Mouse (Mus musculus) embryonic facial prominence, embryonic 11.5 days (tissue): ENCODE data around the gene Zp3. TPM values are rescaled to one million over a fixed set of nuclear protein-coding genes. Genes with fewer than 3 reads are reported as not detected.

Source experiments
- ATAC-seq: fragments of 200-750 bp; cut with Nextera tagmentation; replicated peaks from 2 replicates; pipeline ENCODE4 v1.8.0; 2017; ENCODE audit warnings: low read depth; ENCODE audit not compliant: insufficient number of reproducible peaks, low FRiP score, low TSS enrichment
- DNase-seq: peaks from one replicate; pipeline ENCODE4 v3.0.0-alpha.2; 2015; ENCODE audit warnings: low spot score
- H3K27ac ChIP-seq: fragments of 300-500 bp; sonication (generic); replicated peaks from 2 replicates; pipeline ENCODE4 v1.5.1; 2014; ENCODE audit warnings: mild to moderate bottlenecking, low read depth, low read length, control low read depth
- H3K27me3 ChIP-seq: fragments of 300-500 bp; sonication (generic); 2 replicates; pipeline ENCODE4 v1.6.1; 2014; ENCODE audit warnings: mild to moderate bottlenecking, low read length, moderate library complexity, mixed read lengths; ENCODE audit not compliant: control insufficient read depth, insufficient read depth
- H3K36me3 ChIP-seq: fragments of 300-500 bp; sonication (generic); replicated peaks from 2 replicates; pipeline ENCODE4 v1.6.1; 2014; ENCODE audit warnings: low read depth, mild to moderate bottlenecking, low read length, moderate library complexity, mixed read lengths; ENCODE audit not compliant: control insufficient read depth, insufficient read depth
- H3K4me1 ChIP-seq: fragments of 300-500 bp; sonication (generic); 2 replicates; pipeline ENCODE4 v1.6.1; 2014; ENCODE audit warnings: low read length, mixed read lengths; ENCODE audit not compliant: control insufficient read depth, insufficient read depth
- H3K4me2 ChIP-seq: fragments of 300-500 bp; sonication (generic); 2 replicates; pipeline ENCODE4 v1.6.1; 2014; ENCODE audit warnings: low read depth, mild to moderate bottlenecking, control low read depth, low read length, moderate library complexity
- H3K4me3 ChIP-seq: fragments of 300-500 bp; sonication (generic); 2 replicates; pipeline ENCODE4 v1.5.1; 2014; ENCODE audit warnings: low read depth, low read length, control low read depth
- H3K9ac ChIP-seq: fragments of 300-500 bp; sonication (generic); replicated peaks from 2 replicates; pipeline ENCODE4 v1.6.1; 2014; ENCODE audit warnings: mild to moderate bottlenecking, control low read depth, low read length
- H3K9me3 ChIP-seq: fragments of 300-500 bp; sonication (generic); replicated peaks from 2 replicates; pipeline ENCODE4 v1.6.1; 2016; ENCODE audit warnings: mild to moderate bottlenecking, low read length, inconsistent platforms, mixed read lengths; ENCODE audit not compliant: control insufficient read depth
- WGBS: fragments of 180-500 bp; shearing (Covaris S2); extraction: QIAGEN DNeasy Blood & Tissue Kit; methylation state at CpG from one replicate; pipeline ENCODE4 v1.1.7; 2014; 5-methylcytosine and 5-hydroxymethylcytosine counted together
- polyA plus RNA-seq: library from polyadenylated mRNA; unstranded; fragments of >200 nt; fragmentation: Nextera tagmentation; extraction: Ambion mirVana; gene quantifications from 2 replicates; pipeline ENCODE4 v1.2.1, GENCODE M21; 2014

Zp3 gene
- polyA plus RNA-seq, 1 experiment from 2014 or later = not detected

- Histone ChIP-seq H3K4me3 (peak within 1 kb of the TSS; percentile 74), H3K9ac (peak within 1 kb of the TSS; percentile 82), H3K4me2 (peak within 1 kb of the TSS; percentile 65), H3K4me1 (no peaks in the 10 kb centered on the region), H3K36me3 (peaks cover 2% of the 10 kb centered on the region; the same call in 1 of the 2 replicates), H3K27me3 (no peaks in the 10 kb centered on the region), H3K27ac (peak within 1 kb of the TSS; percentile 60; the same call in 1 of the 2 replicates), H3K9me3 (no peaks in the 10 kb centered on the region)
- WGBS = 1% methylated on average over 47 of the region's 47 CpGs
- DNase-seq = peak; percentile 96
- peak; percentile 91 for ATAC-seq
Observed at GRCm38 (mm10) chr5:135994725-135995687, 15.1 kb downstream of the Zp3 start, which contains the start of gene Dtx2. Gene Dtx2 (plus strand): TSS chr5:135994800.

GRCm38 (mm10) chr5:135996162-135996561, 16.3 kb downstream of the Zp3 start:
- no peaks in the 10 kb centered on the region for H3K9me3 ChIP-seq
- H3K36me3 ChIP-seq = peaks cover 2% of the 10 kb centered on the region; the same call in 1 of the 2 replicates
- ATAC-seq (no peak), DNase-seq (no peak)
- no peak overlapping the region for H3K4me3 ChIP-seq
- H3K9ac ChIP-seq = no peak overlapping the region
- no peak overlapping the region for H3K27ac ChIP-seq
- H3K4me1 ChIP-seq = no peaks in the 10 kb centered on the region
- WGBS = 94% methylated on average over 8 of the region's 8 CpGs
- H3K27me3 ChIP-seq = no peaks in the 10 kb centered on the region
- no peak overlapping the region; the same call in 1 of the 2 replicates for H3K4me2 ChIP-seq

DNA sequence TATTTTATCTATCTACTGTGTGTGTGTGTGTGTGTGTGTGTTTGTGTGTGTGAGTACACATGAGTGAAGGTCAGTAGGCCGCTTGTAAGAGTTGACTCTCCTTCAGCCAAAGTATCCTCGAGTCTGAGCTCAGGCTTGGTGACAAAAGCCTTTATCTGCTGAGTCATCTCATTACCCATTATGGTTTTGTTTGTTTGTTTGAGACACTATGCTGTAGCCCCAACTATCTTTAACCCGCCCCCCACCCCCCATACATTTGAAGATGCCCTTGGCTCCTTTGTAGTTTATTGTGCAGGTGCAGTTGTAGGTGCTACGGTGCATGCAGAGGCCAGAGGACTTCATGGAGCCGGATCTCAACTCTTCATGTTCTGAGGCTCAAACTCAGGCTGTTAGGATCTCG, 21.3 kb downstream of the Zp3 start:
- H3K36me3 ChIP-seq = peaks cover 2% of the 10 kb centered on the region; the same call in 1 of the 2 replicates
- no peaks in the 10 kb centered on the region for H3K27me3 ChIP-seq
- no peaks in the 10 kb centered on the region for H3K9me3 ChIP-seq
- no peak for ATAC-seq
- WGBS = 90% methylated on average over 6 of the region's 6 CpGs
- H3K27ac ChIP-seq = no peak overlapping the region
- no peak overlapping the region for H3K9ac ChIP-seq
- DNase-seq = no peak
- no peak overlapping the region for H3K4me2 ChIP-seq
- no peak overlapping the region for H3K4me3 ChIP-seq
- H3K4me1 ChIP-seq = no peaks in the 10 kb centered on the region

GRCm38 (mm10) chr5:136002325-136002724, 22.4 kb downstream of the Zp3 start:
- Histone ChIP-seq H3K36me3 (peaks cover 2% of the 10 kb centered on the region; the same call in 1 of the 2 replicates), H3K4me1 (no peaks in the 10 kb centered on the region), H3K4me2 (no peak overlapping the region), H3K27me3 (no peaks in the 10 kb centered on the region), H3K9me3 (no peaks in the 10 kb centered on the region), H3K4me3 (no peak overlapping the region), H3K9ac (no peak overlapping the region), H3K27ac (no peak overlapping the region)
- DNase-seq = peak; percentile 6
- no peak for ATAC-seq
- 63% methylated on average over 2 of the region's 2 CpGs for WGBS

GRCm38 (mm10) chr5:136002751-136003151, 22.9 kb downstream of the Zp3 start:
- Histone ChIP-seq H3K27ac (no peak overlapping the region), H3K4me3 (no peak overlapping the region), H3K27me3 (no peaks in the 10 kb centered on the region), H3K9ac (no peak overlapping the region), H3K9me3 (no peaks in the 10 kb centered on the region), H3K4me2 (no peak overlapping the region), H3K4me1 (no peaks in the 10 kb centered on the region), H3K36me3 (peaks cover 2% of the 10 kb centered on the region; the same call in 1 of the 2 replicates)
- ATAC-seq (no peak), DNase-seq (no peak)
- WGBS = 20% methylated on average over 3 of the region's 3 CpGs

DNA sequence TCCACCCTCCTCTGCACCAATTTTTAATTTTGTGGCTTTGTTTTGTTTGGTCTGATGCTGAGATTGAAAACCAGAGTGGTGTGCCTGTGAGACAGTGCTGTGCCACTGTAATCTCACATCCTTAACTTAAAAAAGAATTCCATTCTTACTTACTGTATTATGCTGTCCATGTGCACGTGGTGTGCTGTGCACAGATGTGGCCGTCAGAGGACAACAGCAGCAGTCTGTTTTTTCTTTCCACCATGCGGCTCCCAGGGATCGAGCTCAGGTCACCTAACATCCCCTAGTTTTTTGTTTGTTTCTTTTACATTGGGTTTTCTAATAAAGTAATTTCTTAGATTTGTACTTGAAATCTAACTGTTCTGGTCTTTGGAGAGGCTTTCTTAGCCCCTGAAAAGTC, 24.6 kb downstream of the Zp3 start:
- H3K4me1 ChIP-seq = no peaks in the 10 kb centered on the region
- H3K36me3 ChIP-seq = no peaks in the 10 kb centered on the region
- H3K27ac ChIP-seq = no peak overlapping the region
- H3K9ac ChIP-seq = no peak overlapping the region
- DNase-seq = no peak
- no peaks in the 10 kb centered on the region for H3K27me3 ChIP-seq
- ATAC-seq = no peak
- WGBS = 77% methylated on average over 4 of the region's 4 CpGs
- H3K4me3 ChIP-seq = no peak overlapping the region
- H3K9me3 ChIP-seq = no peaks in the 10 kb centered on the region
- H3K4me2 ChIP-seq = no peak overlapping the region

DNA sequence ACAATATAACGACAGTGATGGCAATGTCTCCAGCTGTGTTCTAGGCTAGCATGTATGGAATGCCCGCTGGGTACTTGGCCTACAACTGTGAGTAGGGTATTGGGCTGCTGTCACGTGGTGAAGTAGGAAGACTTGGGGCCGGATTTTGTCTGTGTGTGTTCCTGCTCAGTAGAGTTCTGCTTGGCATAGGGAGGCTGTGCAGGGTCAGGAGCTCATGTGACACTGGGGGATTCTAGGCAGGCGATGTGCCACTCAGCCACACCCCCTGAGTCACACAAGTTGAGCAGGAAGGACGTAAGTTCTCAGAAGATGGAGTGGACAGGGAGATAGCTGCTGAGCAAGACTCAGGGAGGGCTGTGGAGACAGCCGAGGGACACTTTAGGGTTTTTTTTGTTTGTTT, 27.8 kb downstream of the Zp3 start:
- 74% methylated on average over 7 of the region's 7 CpGs for WGBS

DNA sequence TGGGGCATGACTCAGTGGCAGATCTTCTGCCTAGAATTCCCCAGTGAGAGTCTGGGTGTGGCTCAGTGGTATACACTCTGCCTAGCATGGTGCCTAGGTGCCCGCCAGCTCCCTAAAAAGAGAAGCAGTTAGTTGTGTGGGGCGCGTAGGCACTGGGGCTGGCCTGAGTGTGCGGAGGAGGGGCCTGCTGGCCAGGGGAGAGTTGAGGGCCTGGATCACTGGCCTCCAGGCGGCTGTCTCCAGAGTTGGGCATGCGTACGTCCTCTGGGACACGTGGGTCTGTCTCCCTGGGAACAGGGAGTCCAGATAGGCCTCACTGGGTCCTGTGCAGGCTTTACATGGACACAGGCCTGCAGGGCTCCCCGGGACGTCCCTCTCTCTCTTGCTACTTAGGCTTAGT, 35.0 kb downstream of the Zp3 start:
- Histone ChIP-seq H3K9me3 (no peaks in the 10 kb centered on the region), H3K27me3 (no peaks in the 10 kb centered on the region)

More for the DNA sequence above, 27.8 kb downstream of the Zp3 start:
- Histone ChIP-seq H3K27me3 (no peaks in the 10 kb centered on the region), H3K9ac (no peak overlapping the region), H3K36me3 (peaks cover 3% of the 10 kb centered on the region; the same call in 1 of the 2 replicates), H3K4me3 (no peak overlapping the region), H3K4me2 (no peak overlapping the region), H3K9me3 (no peaks in the 10 kb centered on the region), H3K4me1 (no peaks in the 10 kb centered on the region), H3K27ac (no peak overlapping the region)
- ATAC-seq (no peak), DNase-seq (no peak)

More for the DNA sequence above, 35.0 kb downstream of the Zp3 start:
- H3K27ac ChIP-seq = no peak overlapping the region
- 87% methylated on average over 10 of the region's 10 CpGs for WGBS
- no peak overlapping the region for H3K9ac ChIP-seq
- no peak overlapping the region for H3K4me2 ChIP-seq
- 0 out of 2 replicates have a peak, but pooled peaks cover 2% of the 10 kb centered on the region for H3K4me1 ChIP-seq
- no peak overlapping the region for H3K4me3 ChIP-seq
- peaks cover 3% of the 10 kb centered on the region; the same call in 1 of the 2 replicates for H3K36me3 ChIP-seq
- ATAC-seq (no peak), DNase-seq (no peak)
